Mouse (Mus musculus): ENCODE results near the gene Tgoln1. TPM values are rescaled to one million over a fixed set of nuclear protein-coding genes. Genes with fewer than 3 reads are reported as not detected.
A peak's percentile ranks its signal among the peaks of the same experiment; 100 is the strongest.

Tgoln1 gene
- polyA plus RNA-seq (2012; rRNA removed), result 21.4 and 29.8 TPM in 2 replicates

DNA sequence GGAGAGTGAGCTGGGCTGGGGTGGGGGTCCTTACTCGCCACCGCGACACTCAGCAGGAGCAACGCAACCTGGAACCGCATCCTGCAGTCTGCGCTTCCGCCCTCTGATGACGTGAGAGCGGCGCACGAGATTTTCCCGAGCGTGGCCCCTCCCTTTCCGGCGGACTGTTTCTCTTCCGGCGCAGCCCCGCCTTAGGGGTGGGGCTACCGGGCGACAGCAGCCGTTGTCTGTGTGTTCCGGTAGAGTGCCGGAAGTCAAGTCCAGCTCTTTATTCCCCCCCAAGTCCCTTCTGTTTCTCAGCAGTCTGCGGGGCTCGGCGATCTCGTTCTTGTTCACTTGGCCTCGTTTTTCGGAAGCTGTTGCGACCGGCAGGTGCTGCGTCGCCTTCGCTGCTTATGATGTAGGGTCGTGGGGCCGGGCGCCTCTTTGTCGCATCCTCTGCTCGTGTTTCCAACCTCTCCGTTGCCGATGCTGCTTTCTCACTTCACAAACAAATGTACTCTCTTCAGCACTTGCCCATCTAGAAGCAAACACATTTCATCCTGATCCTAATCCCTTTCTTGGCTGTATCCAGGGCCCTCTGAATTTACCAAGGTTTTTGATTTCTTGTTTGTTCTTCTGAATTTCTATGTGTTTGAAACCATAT is at the start of gene Tgoln1:
TSS of gene Tgoln1 (minus strand) at position 358 of the 646 bp plus-strand sequence.
- TF ChIP-seq POLR2A (IDR thresholded peaks at IDR 0.05; ENCODE audit: control insufficient read depth, low read depth, low read length) (peak; percentile 98), CTCF (IDR thresholded peaks at IDR 0.05; ENCODE audit: control insufficient read depth, insufficient read depth, insufficient replicate concordance, low read depth, low read length) (no peak)
- Histone ChIP-seq H3K4me3 (ENCODE audit: control insufficient read depth, low read depth, low read length) (peak within 1 kb of the TSS; percentile 93), H3K36me3 (ENCODE audit: control insufficient read depth, insufficient read depth, low read length) (peaks cover 4% of the 10 kb centered on the region), H3K4me1 (ENCODE audit: control insufficient read depth, insufficient read depth, low read length) (peaks cover 4% of the 10 kb centered on the region), H3K27ac (ENCODE audit: control insufficient read depth, insufficient read depth, low read depth, low read length) (peak within 1 kb of the TSS; percentile 96), H3K27me3 (ENCODE audit: control insufficient read depth, insufficient read depth, low read length) (no peaks in the 10 kb centered on the region)

DNA sequence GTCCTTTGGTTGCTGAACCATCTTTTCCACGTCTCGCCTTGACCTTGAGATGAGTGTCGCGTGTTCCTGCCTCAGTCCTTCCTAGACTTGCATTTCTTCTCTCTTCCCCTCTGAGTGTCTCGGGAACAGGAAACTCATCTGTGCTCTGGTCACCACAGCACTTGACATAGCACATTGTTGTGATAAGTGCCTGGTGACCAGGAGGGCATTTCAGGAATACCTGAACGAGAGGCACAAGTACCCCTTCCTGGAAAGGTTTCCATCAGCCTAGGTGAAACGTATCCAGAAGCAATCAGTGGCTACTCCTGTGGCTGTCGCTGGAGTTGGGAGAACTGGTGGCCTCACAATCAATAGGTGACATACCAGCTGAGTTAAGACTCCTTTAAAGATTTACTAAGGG is 47.5 kb upstream of the Tgoln1 start:
- Histone ChIP-seq H3K4me3 (ENCODE audit: control insufficient read depth, low read depth, low read length) (no peak overlapping the region), H3K36me3 (ENCODE audit: control insufficient read depth, insufficient read depth, low read length) (no peaks in the 10 kb centered on the region), H3K27ac (ENCODE audit: control insufficient read depth, insufficient read depth, low read depth, low read length) (no peak overlapping the region), H3K27me3 (ENCODE audit: control insufficient read depth, insufficient read depth, low read length) (no peaks in the 10 kb centered on the region), H3K4me1 (ENCODE audit: control insufficient read depth, insufficient read depth, low read length) (no peaks in the 10 kb centered on the region)
- TF ChIP-seq CTCF (IDR thresholded peaks at IDR 0.05; ENCODE audit: control insufficient read depth, insufficient read depth, insufficient replicate concordance, low read depth, low read length), result no peak
- no peak for TF ChIP-seq POLR2A (IDR thresholded peaks at IDR 0.05; ENCODE audit: control insufficient read depth, low read depth, low read length)

DNA sequence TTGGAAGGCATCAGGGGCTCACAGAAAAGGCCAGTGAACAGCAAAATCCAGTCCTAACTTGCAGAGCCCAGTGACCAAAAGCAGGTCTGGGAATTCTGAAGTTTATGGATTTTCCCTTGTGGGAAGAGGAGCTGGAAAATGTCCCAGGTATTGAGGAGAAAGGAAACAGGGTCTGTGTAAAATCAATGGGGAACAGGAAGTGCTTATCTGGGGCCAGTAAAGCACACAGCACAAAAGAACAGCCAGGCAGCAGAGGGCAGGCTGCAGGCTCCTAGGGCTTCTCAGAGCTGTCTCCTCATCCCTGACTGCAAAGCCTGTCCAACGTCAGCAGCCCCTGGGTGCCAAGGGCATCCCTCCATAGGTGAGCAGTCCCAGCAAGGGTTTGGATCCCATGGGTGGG is 46.2 kb upstream of the Tgoln1 start:
- Histone ChIP-seq H3K27me3 (ENCODE audit: control insufficient read depth, insufficient read depth, low read length) (no peaks in the 10 kb centered on the region), H3K27ac (ENCODE audit: control insufficient read depth, insufficient read depth, low read depth, low read length) (no peak overlapping the region), H3K4me1 (ENCODE audit: control insufficient read depth, insufficient read depth, low read length) (no peaks in the 10 kb centered on the region), H3K4me3 (ENCODE audit: control insufficient read depth, low read depth, low read length) (no peak overlapping the region), H3K36me3 (ENCODE audit: control insufficient read depth, insufficient read depth, low read length) (no peaks in the 10 kb centered on the region)
- TF ChIP-seq POLR2A (IDR thresholded peaks at IDR 0.05; ENCODE audit: control insufficient read depth, low read depth, low read length), result no peak
- no peak for TF ChIP-seq CTCF (IDR thresholded peaks at IDR 0.05; ENCODE audit: control insufficient read depth, insufficient read depth, insufficient replicate concordance, low read depth, low read length)

GRCm38 (mm10) chr6:72660391-72660720 is 43.6 kb upstream of the Tgoln1 start:
- Histone ChIP-seq H3K4me1 (ENCODE audit: control insufficient read depth, insufficient read depth, low read length) (peaks cover 2% of the 10 kb centered on the region), H3K27me3 (ENCODE audit: control insufficient read depth, insufficient read depth, low read length) (no peaks in the 10 kb centered on the region), H3K36me3 (ENCODE audit: control insufficient read depth, insufficient read depth, low read length) (no peaks in the 10 kb centered on the region), H3K4me3 (ENCODE audit: control insufficient read depth, low read depth, low read length) (no peak overlapping the region), H3K27ac (ENCODE audit: control insufficient read depth, insufficient read depth, low read depth, low read length) (no peak overlapping the region)
- TF ChIP-seq POLR2A (IDR thresholded peaks at IDR 0.05; ENCODE audit: control insufficient read depth, low read depth, low read length) (no peak), CTCF (IDR thresholded peaks at IDR 0.05; ENCODE audit: control insufficient read depth, insufficient read depth, insufficient replicate concordance, low read depth, low read length) (no peak)

- no peak overlapping the region for H3K27ac ChIP-seq (ENCODE audit: control insufficient read depth, insufficient read depth, low read depth, low read length)
These were observed 43.1 kb upstream of the Tgoln1 start for GRCm38 (mm10) chr6:72659717-72660390.

GRCm38 (mm10) chr6:72658006-72658405 is 41.2 kb upstream of the Tgoln1 start:
- Histone ChIP-seq H3K27me3 (ENCODE audit: control insufficient read depth, insufficient read depth, low read length) (no peaks in the 10 kb centered on the region), H3K4me1 (ENCODE audit: control insufficient read depth, insufficient read depth, low read length) (peaks cover 2% of the 10 kb centered on the region), H3K27ac (ENCODE audit: control insufficient read depth, insufficient read depth, low read depth, low read length) (no peak overlapping the region), H3K36me3 (ENCODE audit: control insufficient read depth, insufficient read depth, low read length) (no peaks in the 10 kb centered on the region), H3K4me3 (ENCODE audit: control insufficient read depth, low read depth, low read length) (no peak overlapping the region)
- TF ChIP-seq POLR2A (IDR thresholded peaks at IDR 0.05; ENCODE audit: control insufficient read depth, low read depth, low read length), result no peak
- TF ChIP-seq CTCF (IDR thresholded peaks at IDR 0.05; ENCODE audit: control insufficient read depth, insufficient read depth, insufficient replicate concordance, low read depth, low read length), result no peak

More at GRCm38 (mm10) chr6:72659717-72660390, 43.1 kb upstream of the Tgoln1 start:
- Histone ChIP-seq H3K36me3 (ENCODE audit: control insufficient read depth, insufficient read depth, low read length) (no peaks in the 10 kb centered on the region), H3K27me3 (ENCODE audit: control insufficient read depth, insufficient read depth, low read length) (no peaks in the 10 kb centered on the region), H3K4me3 (ENCODE audit: control insufficient read depth, low read depth, low read length) (no peak overlapping the region), H3K4me1 (ENCODE audit: control insufficient read depth, insufficient read depth, low read length) (peaks cover 2% of the 10 kb centered on the region)
- TF ChIP-seq CTCF (IDR thresholded peaks at IDR 0.05; ENCODE audit: control insufficient read depth, insufficient read depth, insufficient replicate concordance, low read depth, low read length), result no peak
- no peak for TF ChIP-seq POLR2A (IDR thresholded peaks at IDR 0.05; ENCODE audit: control insufficient read depth, low read depth, low read length)

DNA sequence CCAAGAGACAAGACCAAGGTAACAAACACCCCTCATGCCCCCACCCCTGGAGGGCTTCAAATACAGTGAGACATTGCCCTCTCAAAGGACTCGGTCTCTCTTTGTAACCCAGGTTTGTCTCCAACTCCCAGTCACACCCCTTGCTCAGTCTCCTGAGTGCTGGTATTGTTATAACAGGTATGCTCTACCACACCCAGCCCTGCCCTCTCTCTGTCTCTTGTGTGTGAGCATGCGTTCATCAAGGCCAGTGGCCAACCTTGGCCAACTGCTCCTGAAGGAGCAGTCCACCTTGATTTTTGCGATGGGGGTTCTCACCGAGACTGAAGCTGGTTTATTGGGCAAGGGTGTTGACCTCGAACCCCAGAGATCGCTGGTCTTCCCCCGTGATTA is 39.2 kb upstream of the Tgoln1 start:
- peaks cover 2% of the 10 kb centered on the region for H3K4me1 ChIP-seq (ENCODE audit: control insufficient read depth, insufficient read depth, low read length)

More for the DNA sequence above, 39.2 kb upstream of the Tgoln1 start:
- Histone ChIP-seq H3K36me3 (ENCODE audit: control insufficient read depth, insufficient read depth, low read length) (no peaks in the 10 kb centered on the region), H3K27ac (ENCODE audit: control insufficient read depth, insufficient read depth, low read depth, low read length) (no peak overlapping the region), H3K27me3 (ENCODE audit: control insufficient read depth, insufficient read depth, low read length) (no peaks in the 10 kb centered on the region), H3K4me3 (ENCODE audit: control insufficient read depth, low read depth, low read length) (no peak overlapping the region)
- TF ChIP-seq POLR2A (IDR thresholded peaks at IDR 0.05; ENCODE audit: control insufficient read depth, low read depth, low read length) (no peak), CTCF (IDR thresholded peaks at IDR 0.05; ENCODE audit: control insufficient read depth, insufficient read depth, insufficient replicate concordance, low read depth, low read length) (no peak)

All from testis, adult 2 months (tissue).